Mouse (Mus musculus): ENCODE measurements around the gene Erbb2. TPM values are rescaled to one million over a fixed set of nuclear protein-coding genes. Genes with fewer than 3 reads are reported as not detected.

Erbb2 gene
- polyA plus RNA-seq, 1 experiment from 2014 or later: 7.3 TPM

GRCm38 (mm10) chr11:98479026-98479939 lies 67.0 kb downstream of the Erbb2 start:
- no peak overlapping the region for H3K4me3 ChIP-seq (replicated peaks)
- H3K4me2 ChIP-seq: no peak overlapping the region
- H3K9ac ChIP-seq (replicated peaks): no peak overlapping the region
- H3K9me3 ChIP-seq (replicated peaks): no peaks in the 10 kb centered on the region
- 85% methylated on average over 13 of the region's 13 CpGs for WGBS
- no peaks in the 10 kb centered on the region for H3K36me3 ChIP-seq
- no peaks in the 10 kb centered on the region for H3K4me1 ChIP-seq
- no peak for ATAC-seq (ENCODE audit: low FRiP score)
- peaks cover 7% of the 10 kb centered on the region for H3K27me3 ChIP-seq (replicated peaks)
- H3K27ac ChIP-seq (replicated peaks): no peak overlapping the region

- Histone ChIP-seq H3K9ac (replicated peaks) (no peak overlapping the region), H3K36me3 (no peaks in the 10 kb centered on the region), H3K27ac (replicated peaks) (no peak overlapping the region), H3K4me3 (replicated peaks) (no peak overlapping the region), H3K4me2 (no peak overlapping the region), H3K9me3 (replicated peaks) (no peaks in the 10 kb centered on the region), H3K27me3 (replicated peaks) (peaks cover 7% of the 10 kb centered on the region), H3K4me1 (no peaks in the 10 kb centered on the region)
- no peak for ATAC-seq (ENCODE audit: low FRiP score)
- WGBS: 87% methylated on average over 12 of the region's 12 CpGs
Measured at GRCm38 (mm10) chr11:98479940-98480497, 67.7 kb downstream of the Erbb2 start.

- Histone ChIP-seq H3K4me2 (no peak overlapping the region), H3K4me1 (no peaks in the 10 kb centered on the region), H3K4me3 (replicated peaks) (no peak overlapping the region), H3K9ac (replicated peaks) (no peak overlapping the region), H3K27me3 (replicated peaks) (peaks cover 7% of the 10 kb centered on the region), H3K27ac (replicated peaks) (no peak overlapping the region), H3K9me3 (replicated peaks) (no peaks in the 10 kb centered on the region), H3K36me3 (no peaks in the 10 kb centered on the region)
- 69% methylated on average over 6 of the region's 6 CpGs for WGBS
- no peak for ATAC-seq (ENCODE audit: low FRiP score)
Measured at GRCm38 (mm10) chr11:98481231-98481630, 69.0 kb downstream of the Erbb2 start.

- H3K9ac ChIP-seq (replicated peaks): no peak overlapping the region
- WGBS: 86% methylated on average over 10 of the region's 10 CpGs
- no peaks in the 10 kb centered on the region for H3K4me1 ChIP-seq
- no peak overlapping the region for H3K27ac ChIP-seq (replicated peaks)
- no peaks in the 10 kb centered on the region for H3K36me3 ChIP-seq
- H3K27me3 ChIP-seq (replicated peaks): peaks cover 7% of the 10 kb centered on the region
- no peak for ATAC-seq (ENCODE audit: low FRiP score)
- H3K9me3 ChIP-seq (replicated peaks): no peaks in the 10 kb centered on the region
- no peak overlapping the region for H3K4me2 ChIP-seq
- H3K4me3 ChIP-seq (replicated peaks): no peak overlapping the region
Measured at GRCm38 (mm10) chr11:98482067-98482466, 69.8 kb downstream of the Erbb2 start.

- ATAC-seq (ENCODE audit: low FRiP score): no peak
- no peaks in the 10 kb centered on the region for H3K36me3 ChIP-seq
- peaks cover 6% of the 10 kb centered on the region; the same call in 1 of the 2 replicates for H3K4me1 ChIP-seq
- no peak overlapping the region for H3K27ac ChIP-seq (replicated peaks)
- no peak overlapping the region for H3K4me2 ChIP-seq
- no peaks in the 10 kb centered on the region for H3K9me3 ChIP-seq (replicated peaks)
- no peak overlapping the region for H3K4me3 ChIP-seq (replicated peaks)
- peaks cover 9% of the 10 kb centered on the region for H3K27me3 ChIP-seq (replicated peaks)
- 90% methylated on average over 2 of the region's 2 CpGs for WGBS
- no peak overlapping the region for H3K9ac ChIP-seq (replicated peaks)
Measured at GRCm38 (mm10) chr11:98485749-98486148, 73.5 kb downstream of the Erbb2 start.

Other genes starting within 250 kb of the Erbb2 start
- 51.3 and 54.1 TPM in 2 replicates for gene Med1, start 219.2 kb upstream of the Erbb2 start, polyA plus RNA-seq (2015; fragmentation: Nextera tagmentation; extraction: Ambion mirVana)
- gene Cdk12, start 209.4 kb upstream of the Erbb2 start, polyA plus RNA-seq (2015; fragmentation: Nextera tagmentation; extraction: Ambion mirVana): 7.1 and 7.2 TPM in 2 replicates
- 13.7 and 16.3 TPM in 2 replicates for gene Neurod2, start 82.8 kb upstream of the Erbb2 start, polyA plus RNA-seq (2015; fragmentation: Nextera tagmentation; extraction: Ambion mirVana)
- 2.5 and 3.7 TPM in 2 replicates for gene Ppp1r1b, start 64.1 kb upstream of the Erbb2 start, polyA plus RNA-seq (2015; fragmentation: Nextera tagmentation; extraction: Ambion mirVana)
- gene Stard3, start 54.1 kb upstream of the Erbb2 start, polyA plus RNA-seq (2015; fragmentation: Nextera tagmentation; extraction: Ambion mirVana): 31.6 and 37.6 TPM in 2 replicates
- 1.4 and 1.7 TPM in 2 replicates for gene Tcap, start 28.7 kb upstream of the Erbb2 start, polyA plus RNA-seq (2015; fragmentation: Nextera tagmentation; extraction: Ambion mirVana)
- 2.2 and 2.9 TPM in 2 replicates for gene Pnmt, start 26.0 kb upstream of the Erbb2 start, polyA plus RNA-seq (2015; fragmentation: Nextera tagmentation; extraction: Ambion mirVana)
- 7.4 and 9.6 TPM in 2 replicates for gene Pgap3, start 12.0 kb upstream of the Erbb2 start, polyA plus RNA-seq (2015; fragmentation: Nextera tagmentation; extraction: Ambion mirVana)
- 243 and 278 TPM in 2 replicates for gene Mien1, start 26.5 kb downstream of the Erbb2 start, polyA plus RNA-seq (2015; fragmentation: Nextera tagmentation; extraction: Ambion mirVana)
- 1.1 and 8.3 TPM in 2 replicates for gene Grb7, start 33.9 kb downstream of the Erbb2 start, polyA plus RNA-seq (2015; fragmentation: Nextera tagmentation; extraction: Ambion mirVana)
- 0.18 and 1.3 TPM in 2 replicates for gene Ikzf3, start 133.6 kb downstream of the Erbb2 start, polyA plus RNA-seq (2015; fragmentation: Nextera tagmentation; extraction: Ambion mirVana)
- 0.45 TPM in 1 of 2 replicates, not detected in the other for gene Zpbp2, start 138.6 kb downstream of the Erbb2 start, polyA plus RNA-seq (2015; fragmentation: Nextera tagmentation; extraction: Ambion mirVana)
- gene Ormdl3, start 174.9 kb downstream of the Erbb2 start, polyA plus RNA-seq (2015; fragmentation: Nextera tagmentation; extraction: Ambion mirVana): 92.9 and 99.8 TPM in 2 replicates
- not detected in 2 replicates for gene Lrrc3c, start 185.8 kb downstream of the Erbb2 start, polyA plus RNA-seq (2015; fragmentation: Nextera tagmentation; extraction: Ambion mirVana)
- 0.42 and 0.79 TPM in 2 replicates for gene Gm12355, start 213.2 kb downstream of the Erbb2 start, polyA plus RNA-seq (2015; fragmentation: Nextera tagmentation; extraction: Ambion mirVana)
- not detected in 2 replicates for gene Gsdma3, start 213.9 kb downstream of the Erbb2 start, polyA plus RNA-seq (2015; fragmentation: Nextera tagmentation; extraction: Ambion mirVana)
- 0.14 and 0.15 TPM in 2 replicates for gene Gsdma2, start 234.3 kb downstream of the Erbb2 start, polyA plus RNA-seq (2015; fragmentation: Nextera tagmentation; extraction: Ambion mirVana)